ENCODE assay signal across 13 mouse cellular contexts in the genomic region with DNA sequence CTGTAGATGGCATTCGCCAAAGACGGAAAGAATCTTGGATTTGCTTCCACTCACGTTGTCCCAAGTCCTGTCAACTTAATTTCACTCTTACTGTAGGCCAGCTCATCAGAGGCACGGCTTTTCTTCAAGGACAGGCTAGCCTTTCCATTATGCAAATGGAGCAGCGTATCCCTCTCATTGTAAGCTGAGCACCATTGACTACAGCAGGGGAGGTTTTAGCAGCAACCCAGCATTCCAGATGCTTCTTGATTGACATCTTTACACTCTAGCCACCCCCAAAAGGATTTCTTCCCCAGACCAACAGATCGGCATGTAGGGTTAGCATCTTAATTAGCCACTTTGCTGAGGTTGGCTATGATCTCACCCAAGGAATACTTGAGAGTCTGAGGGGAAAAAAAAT.
"Had no signal": no experiment of that assay in that cellular context is flagged by ENCODE, and none has a peak within 500 bp of the region (broad histone marks: within the 10 kb centered on the region; RNA-seq: fewer than 3 reads in every experiment).

No protein-coding gene starts in this region.

- H3K9ac ChIP-seq: liver, embryonic 15.5 days; neural tube, embryonic 12.5 days had no signal

- H3K27ac ChIP-seq: left cerebral cortex, adult 2 months; limb, embryonic 10.5 days; liver, embryonic 15.5 days; neural tube, embryonic 12.5 days; stomach, postnatal 0 days had no signal

- DNase-seq: kidney, adult 18-20 months; kidney, postnatal 25 days; lung, adult 2 months; lung, postnatal 4 days; thymus, postnatal 14 days had no signal

- H3K4me2 ChIP-seq: liver, embryonic 11.5 days; liver, embryonic 15.5 days; neural tube, embryonic 12.5 days had no signal

- H3K9me3 ChIP-seq: limb, embryonic 10.5 days; liver, embryonic 15.5 days; neural tube, embryonic 12.5 days had no signal

- ATAC-seq: lung, postnatal 0 days had no signal

- H3K4me1 ChIP-seq: liver, embryonic 15.5 days had no signal

- H3K36me3 ChIP-seq: limb, embryonic 10.5 days; liver, embryonic 15.5 days; neural tube, embryonic 12.5 days had no signal

- H3K4me3 ChIP-seq: left cerebral cortex, adult 2 months; limb, embryonic 10.5 days; liver, embryonic 15.5 days; myocyte; neural tube, embryonic 12.5 days had no signal

- H3K27me3 ChIP-seq: liver, embryonic 15.5 days; neural tube, embryonic 12.5 days had no signal
